26 mouse cellular contexts compared by ENCODE assay signal in genomic region chr15:43784171-43784570, GRCm38 (mm10).
DNase-seq lines count a peak whose midpoint lies in the region; ATAC-seq and TF ChIP-seq lines count a peak whose summit lies in the region.
"Had no signal": no experiment of that assay in that cellular context is flagged by ENCODE, and none has a peak within 500 bp of the region (broad histone marks: within the 10 kb centered on the region; RNA-seq: fewer than 3 reads in every experiment).

No protein-coding gene starts in this region.

- no peak for TF ChIP-seq CTCF in brain, embryonic 14.5 days (IDR thresholded peaks at IDR 0.05; ENCODE audit: borderline replicate concordance, extremely low read depth, insufficient read depth, insufficient read length)
- TF ChIP-seq CTCF in forebrain, postnatal 0 days (IDR thresholded peaks at IDR 0.05; ENCODE audit: low read depth), result no peak

- no peak overlapping the region for H3K4me3 ChIP-seq in forebrain, embryonic 13.5 days
- no peak overlapping the region for H3K4me3 ChIP-seq in forebrain, embryonic 11.5 days (ENCODE audit: low read depth, low read length)
- no peak overlapping the region for H3K4me3 ChIP-seq in forebrain, embryonic 15.5 days
- H3K4me3 ChIP-seq in forebrain, embryonic 12.5 days (replicated peaks), result no peak overlapping the region
- no peak overlapping the region for H3K4me3 ChIP-seq in forebrain, postnatal 0 days (ENCODE audit: low read depth, low read length)
- H3K4me3 ChIP-seq: embryonic facial prominence, embryonic 13.5 days; embryonic facial prominence, embryonic 15.5 days; erythroblast, embryonic 14.5 days had no signal

- DNase-seq in forebrain, embryonic 11.5 days (ENCODE audit: low spot score), result no peak
- peak; percentile 58 for DNase-seq in brain, embryonic 14.5 days (ENCODE audit: low read depth)
- no peak for DNase-seq in forebrain, postnatal 0 days
- no peak for DNase-seq in natural killer cell, adult 2 months (ENCODE audit: low spot score in 2 of 2)
- DNase-seq: adrenal gland, adult 8-10 months; adrenal gland, postnatal 14 days; adrenal gland, postnatal 36 days; B cell, adult 2 months; cerebellum, adult 11 months; cerebellum, adult 18-20 months; cerebellum, adult 8-10 months; cerebellum, adult 9-11 months; cerebellum, postnatal 14 days; cerebellum, postnatal 36 days; embryo, embryonic 11 days had no signal

- 75% methylated on average over 3 of the region's 3 CpGs for WGBS in forebrain, embryonic 13.5 days
- 83% methylated on average over 3 of the region's 3 CpGs for WGBS in forebrain, embryonic 11.5 days
- WGBS in forebrain, embryonic 15.5 days, result 52% methylated on average over 3 of the region's 3 CpGs
- WGBS in forebrain, embryonic 12.5 days, result 89% methylated on average over 3 of the region's 3 CpGs
- WGBS in forebrain, postnatal 0 days, result 53% methylated on average over 3 of the region's 3 CpGs

- ATAC-seq in forebrain, embryonic 13.5 days, result peak; percentile 54; the same call in 1 of the 2 replicates
- ATAC-seq in forebrain, embryonic 11.5 days (replicated peaks; ENCODE audit: low FRiP score), result no peak
- peak; percentile 66 for ATAC-seq in forebrain, embryonic 15.5 days (replicated peaks)
- ATAC-seq in forebrain, embryonic 12.5 days (ENCODE audit: low FRiP score), result no peak
- ATAC-seq in forebrain, postnatal 0 days, result peak; percentile 27; the same call in 1 of the 2 replicates
- ATAC-seq: activated CD4-positive, CD25-positive, alpha-beta regulatory T cell, adult 4 months; CD4-positive, CD25-positive, alpha-beta regulatory T cell, adult 4 months; Patski had no signal

- H3K9ac ChIP-seq in forebrain, embryonic 13.5 days, result no peak overlapping the region
- H3K9ac ChIP-seq in forebrain, embryonic 11.5 days (ENCODE audit: low read length), result no peak overlapping the region
- no peak overlapping the region for H3K9ac ChIP-seq in forebrain, embryonic 15.5 days (replicated peaks)
- H3K9ac ChIP-seq in forebrain, embryonic 12.5 days, result no peak overlapping the region
- no peak overlapping the region for H3K9ac ChIP-seq in forebrain, postnatal 0 days
- H3K9ac ChIP-seq: embryonic facial prominence, embryonic 13.5 days; embryonic facial prominence, embryonic 15.5 days had no signal

- H3K36me3 ChIP-seq in forebrain, embryonic 13.5 days (ENCODE audit: poor library complexity, severe bottlenecking), result no peaks in the 10 kb centered on the region
- no peaks in the 10 kb centered on the region for H3K36me3 ChIP-seq in forebrain, embryonic 11.5 days (ENCODE audit: control insufficient read depth, insufficient read depth, low read length)
- H3K36me3 ChIP-seq in forebrain, embryonic 15.5 days, result no peaks in the 10 kb centered on the region
- H3K36me3 ChIP-seq in forebrain, embryonic 12.5 days (replicated peaks), result no peaks in the 10 kb centered on the region
- no peaks in the 10 kb centered on the region for H3K36me3 ChIP-seq in forebrain, postnatal 0 days (ENCODE audit: insufficient read depth)
- H3K36me3 ChIP-seq: embryonic facial prominence, embryonic 13.5 days; embryonic facial prominence, embryonic 15.5 days; G1E had no signal

- no peaks in the 10 kb centered on the region for H3K27me3 ChIP-seq in forebrain, embryonic 13.5 days
- no peaks in the 10 kb centered on the region for H3K27me3 ChIP-seq in forebrain, embryonic 11.5 days (ENCODE audit: control insufficient read depth, insufficient read depth, low read length)
- H3K27me3 ChIP-seq in forebrain, embryonic 15.5 days, result no peaks in the 10 kb centered on the region
- no peaks in the 10 kb centered on the region for H3K27me3 ChIP-seq in forebrain, embryonic 12.5 days
- H3K27me3 ChIP-seq in forebrain, postnatal 0 days (ENCODE audit: insufficient read depth, low read length), result no peaks in the 10 kb centered on the region
- H3K27me3 ChIP-seq: CH12.LX; embryonic facial prominence, embryonic 13.5 days; embryonic facial prominence, embryonic 15.5 days had no signal

- no peaks in the 10 kb centered on the region for H3K4me1 ChIP-seq in forebrain, embryonic 13.5 days
- no peaks in the 10 kb centered on the region for H3K4me1 ChIP-seq in forebrain, embryonic 11.5 days (replicated peaks; ENCODE audit: control insufficient read depth, insufficient read depth, low read length)
- H3K4me1 ChIP-seq in forebrain, embryonic 15.5 days, result 0 out of 2 replicates have a peak, but pooled peaks cover 2% of the 10 kb centered on the region
- H3K4me1 ChIP-seq in forebrain, embryonic 12.5 days, result no peaks in the 10 kb centered on the region
- H3K4me1 ChIP-seq in forebrain, postnatal 0 days (ENCODE audit: insufficient read depth), result no peaks in the 10 kb centered on the region
- H3K4me1 ChIP-seq: embryonic facial prominence, embryonic 13.5 days; embryonic facial prominence, embryonic 15.5 days had no signal

- no peak overlapping the region for H3K4me2 ChIP-seq in forebrain, embryonic 13.5 days
- no peak overlapping the region for H3K4me2 ChIP-seq in forebrain, embryonic 11.5 days (ENCODE audit: low read depth, low read length, severe bottlenecking)
- H3K4me2 ChIP-seq in forebrain, embryonic 15.5 days (replicated peaks), result no peak overlapping the region
- no peak overlapping the region for H3K4me2 ChIP-seq in forebrain, embryonic 12.5 days
- no peak overlapping the region for H3K4me2 ChIP-seq in forebrain, postnatal 0 days (ENCODE audit: low read depth)
- H3K4me2 ChIP-seq: embryonic facial prominence, embryonic 13.5 days; embryonic facial prominence, embryonic 15.5 days had no signal

- TF ChIP-seq POLR2A in brain, embryonic 14.5 days (IDR thresholded peaks at IDR 0.05; ENCODE audit: borderline replicate concordance, extremely low read depth, insufficient read depth, insufficient read length, poor library complexity, severe bottlenecking), result no peak

- no peaks in the 10 kb centered on the region for H3K9me3 ChIP-seq in forebrain, embryonic 13.5 days (replicated peaks)
- no peaks in the 10 kb centered on the region for H3K9me3 ChIP-seq in forebrain, embryonic 11.5 days (ENCODE audit: control insufficient read depth, low read length)
- no peaks in the 10 kb centered on the region for H3K9me3 ChIP-seq in forebrain, embryonic 15.5 days
- H3K9me3 ChIP-seq in forebrain, embryonic 12.5 days, result no peaks in the 10 kb centered on the region
- H3K9me3 ChIP-seq in forebrain, postnatal 0 days (ENCODE audit: low read length), result no peaks in the 10 kb centered on the region
- H3K9me3 ChIP-seq: embryonic facial prominence, embryonic 13.5 days; embryonic facial prominence, embryonic 15.5 days; G1E had no signal

- no peak overlapping the region for H3K27ac ChIP-seq in forebrain, embryonic 13.5 days
- no peak overlapping the region for H3K27ac ChIP-seq in forebrain, embryonic 11.5 days (ENCODE audit: low read depth, low read length)
- H3K27ac ChIP-seq in forebrain, embryonic 15.5 days (replicated peaks), result peak overlapping the region; percentile 57; the same call in 1 of the 2 replicates
- no peak overlapping the region for H3K27ac ChIP-seq in forebrain, embryonic 12.5 days
- H3K27ac ChIP-seq in forebrain, postnatal 0 days (ENCODE audit: low read depth, low read length), result no peak overlapping the region
- H3K27ac ChIP-seq: embryonic facial prominence, embryonic 13.5 days; embryonic facial prominence, embryonic 15.5 days had no signal

Comparison
In these comparisons a context has a peak if more than half of its experiments do, and no peak if none do; other contexts are left out.
1. ATAC-seq: peak in forebrain, embryonic 13.5 days (single experiment), forebrain, embryonic 15.5 days (single experiment) and forebrain, postnatal 0 days (single experiment); none in forebrain, embryonic 11.5 days (single experiment) and forebrain, embryonic 12.5 days (single experiment).